Mouse (Mus musculus) thymus, adult 18-20 months (tissue): ENCODE measurements around the gene Acadvl.

Source experiments
- DNase-seq, 2 experiments: peaks; one replicate each; pipeline ENCODE4 v3.0.0; 2022; ENCODE audit warnings: mixed read lengths in 2 of 2

Gene Acadvl

DNA sequence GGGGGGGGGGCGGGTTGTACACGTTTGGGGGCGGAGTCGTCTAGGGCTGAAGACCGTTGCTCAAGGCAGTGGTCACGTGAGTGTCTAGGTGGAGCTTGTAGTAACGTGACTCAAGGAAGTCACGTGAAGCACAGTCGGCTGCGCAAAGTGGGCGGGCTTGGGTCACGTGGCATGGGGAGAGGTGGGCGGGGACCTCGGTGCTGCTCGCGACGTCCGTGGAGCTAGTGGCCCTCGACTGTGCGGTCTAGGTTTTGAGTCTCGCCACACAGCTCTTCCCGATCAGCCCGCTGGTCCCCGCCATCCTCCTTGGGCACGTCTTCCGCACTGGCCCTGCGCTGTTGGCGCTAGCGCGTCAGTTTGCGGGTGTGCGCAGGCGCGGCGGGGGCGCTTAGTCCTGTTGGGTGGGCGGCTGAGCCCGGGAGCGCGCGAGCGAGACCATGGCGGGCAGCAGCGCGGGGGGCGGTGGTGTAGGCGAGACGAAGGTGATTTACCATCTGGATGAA, 14.8 kb downstream of the Acadvl start, which contains the start of gene Dvl2:
Gene Dvl2 (plus strand): TSS at position 200 of the 503 bp plus-strand sequence.
- DNase-seq: peak; percentile 85 to 89

DNA sequence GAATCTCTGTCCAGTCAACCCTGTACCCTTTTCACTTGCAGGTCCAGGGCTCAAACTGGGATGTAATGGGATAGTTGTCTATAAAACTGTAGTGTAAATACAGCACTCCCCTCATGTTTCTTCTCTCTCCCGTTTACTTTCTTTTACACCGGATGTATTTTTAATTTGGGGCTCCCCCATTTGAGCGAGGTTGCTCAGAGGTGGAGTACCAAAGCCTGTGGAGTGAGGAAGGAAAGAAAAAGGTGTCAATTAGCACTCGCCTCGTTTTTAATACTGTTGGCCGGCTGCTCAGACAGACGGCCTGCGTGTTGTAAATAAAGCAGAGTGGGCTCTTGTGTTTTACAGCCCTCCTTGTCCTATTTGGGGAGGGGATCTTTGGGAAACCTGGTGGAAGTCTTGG, 15.5 kb downstream of the Acadvl start:
- no peak for DNase-seq

DNA sequence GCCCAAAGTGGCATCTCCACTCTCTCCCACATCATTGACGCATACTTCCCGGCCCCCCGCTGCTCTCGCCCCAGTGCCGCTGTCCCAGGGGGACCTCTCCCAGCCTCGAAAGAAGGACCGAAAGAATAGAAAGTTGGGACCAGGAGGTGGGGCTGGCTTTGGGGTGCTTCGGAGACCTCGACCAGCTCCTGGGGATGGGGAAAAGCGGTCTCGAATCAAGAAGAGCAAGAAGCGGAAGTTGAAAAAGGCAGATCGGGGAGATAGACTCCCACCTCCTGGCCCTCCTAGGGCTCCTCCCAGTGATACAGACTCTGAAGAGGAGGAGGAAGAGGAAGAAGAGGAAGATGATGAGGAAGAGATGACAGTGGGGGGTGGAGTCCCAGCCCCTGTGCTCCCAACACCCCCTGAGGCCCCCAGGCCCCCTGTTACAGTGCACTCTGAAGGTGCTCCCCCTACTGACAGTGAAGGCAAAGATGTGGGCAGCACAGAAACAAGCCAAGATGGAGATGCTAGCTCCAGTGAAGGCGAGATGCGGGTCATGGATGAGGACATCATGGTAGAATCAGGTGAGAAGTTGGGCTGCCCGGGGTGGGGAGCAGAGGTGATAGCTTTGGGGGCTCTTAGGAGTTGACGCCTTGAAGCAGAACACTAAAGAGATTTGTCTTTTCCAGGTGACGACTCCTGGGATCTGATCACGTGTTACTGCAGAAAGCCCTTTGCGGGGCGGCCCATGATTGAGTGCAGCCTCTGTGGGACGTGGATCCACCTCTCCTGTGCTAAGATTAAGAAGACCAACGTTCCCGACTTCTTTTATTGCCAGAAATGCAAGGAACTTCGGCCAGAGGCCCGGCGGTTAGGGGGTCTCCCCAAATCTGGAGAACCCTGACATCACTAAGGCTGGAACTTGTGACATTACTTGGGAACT, 16.4 kb downstream of the Acadvl start:
- DNase-seq: peak in 1 of 2 experiments; percentile 39

DNA sequence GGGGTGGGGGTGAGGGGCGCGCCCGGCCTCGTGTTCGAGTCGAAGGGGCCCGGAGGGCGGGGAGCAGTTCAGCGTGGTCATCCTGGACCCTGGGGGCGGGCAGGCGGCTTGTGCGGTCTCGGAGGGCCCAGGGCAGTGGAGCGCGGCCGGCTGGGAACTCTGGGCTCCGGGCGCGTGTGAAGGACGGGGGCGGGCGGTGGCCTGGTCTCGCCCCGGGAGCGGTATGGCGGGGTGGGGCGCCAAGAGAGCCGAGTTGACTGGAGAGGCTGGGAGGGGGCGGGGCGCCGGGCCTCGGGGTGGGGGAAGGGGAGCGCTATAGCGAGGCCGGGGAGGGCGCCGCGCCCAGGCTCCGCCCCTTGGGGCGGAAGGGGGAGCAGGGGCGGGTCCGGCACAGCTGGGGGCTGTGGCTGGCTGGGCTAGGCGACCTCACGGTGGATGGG, 18.1 kb downstream of the Acadvl start:
- peak; percentile 82 to 87 for DNase-seq

DNA sequence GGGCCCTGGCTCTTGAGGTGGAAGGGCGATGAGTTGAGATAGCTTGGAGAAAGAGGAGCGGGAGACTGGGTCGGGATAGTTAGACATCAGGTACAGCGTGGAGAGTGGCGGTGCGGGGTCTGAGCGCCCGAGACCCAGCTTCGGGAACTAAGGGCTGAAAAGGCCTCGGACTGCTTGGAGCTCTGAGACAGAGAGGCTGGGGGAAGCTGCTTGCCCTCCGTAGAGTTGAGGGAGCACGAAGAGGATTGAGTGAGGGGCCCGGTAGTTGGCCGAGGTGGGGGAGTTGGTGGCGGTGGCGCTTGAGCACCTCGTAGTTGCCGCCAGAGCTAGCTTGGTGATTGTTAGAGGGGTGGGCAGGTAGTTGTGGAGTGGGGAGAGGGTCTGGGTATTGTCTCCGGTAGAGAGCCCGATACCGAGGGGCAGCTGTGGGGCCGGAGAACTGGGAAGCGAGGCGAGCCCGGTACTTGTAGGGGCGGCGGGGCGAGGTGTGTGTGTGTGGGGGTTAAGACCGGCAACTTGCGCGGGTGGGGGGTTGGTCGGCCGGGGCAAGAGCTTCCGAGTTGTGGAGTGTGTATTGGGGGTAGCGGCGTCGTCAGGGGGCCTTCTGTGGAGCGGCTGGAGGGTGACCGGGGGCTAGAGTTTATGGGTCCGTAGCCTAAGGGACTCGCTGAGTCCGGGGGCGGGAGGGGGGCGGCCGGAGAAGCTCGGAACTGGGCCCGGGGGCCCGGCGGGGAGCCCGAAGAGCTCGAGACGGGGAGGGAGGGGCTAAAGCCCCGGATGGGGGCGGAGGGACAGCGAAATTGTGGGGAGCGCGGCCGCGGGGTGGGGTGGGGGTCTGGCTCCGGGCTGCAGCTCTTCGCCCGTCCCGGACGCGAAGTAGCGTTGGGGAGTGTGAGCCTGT, 18.8 kb downstream of the Acadvl start:
- peak; percentile 54 to 64 for DNase-seq

DNA sequence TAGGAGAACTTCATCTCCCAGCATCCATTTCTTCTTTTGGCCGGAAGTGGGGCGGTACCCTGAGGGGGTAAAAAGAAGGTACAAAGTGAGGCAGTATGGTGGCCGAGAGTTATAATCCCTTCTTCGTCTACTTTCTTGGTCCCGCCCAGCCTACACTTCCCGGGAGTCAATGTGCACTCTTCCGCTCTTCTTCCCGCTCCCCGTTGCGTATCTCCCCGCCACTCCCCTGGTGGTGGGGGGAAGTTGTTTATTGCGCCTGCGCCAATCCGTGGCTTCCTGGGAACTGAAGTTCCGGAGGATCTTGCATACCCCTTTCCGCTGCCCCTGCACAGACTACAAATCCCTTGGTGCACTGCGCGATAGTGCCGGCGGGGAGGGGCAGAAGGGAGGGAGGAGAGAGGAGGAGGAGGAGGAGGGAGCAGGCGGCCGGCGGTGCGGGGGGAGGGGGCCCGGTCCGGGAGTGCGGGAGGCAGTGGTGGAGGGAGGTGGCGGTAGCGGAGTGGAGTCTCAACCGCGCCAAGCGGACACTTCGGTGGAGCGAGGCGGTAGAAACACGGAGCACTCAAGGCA, 19.7 kb downstream of the Acadvl start, which contains the start of gene Phf23:
Gene Phf23 (plus strand): TSS at position 387 of the 570 bp plus-strand sequence.
- peak; percentile 98 to 99 for DNase-seq

DNA sequence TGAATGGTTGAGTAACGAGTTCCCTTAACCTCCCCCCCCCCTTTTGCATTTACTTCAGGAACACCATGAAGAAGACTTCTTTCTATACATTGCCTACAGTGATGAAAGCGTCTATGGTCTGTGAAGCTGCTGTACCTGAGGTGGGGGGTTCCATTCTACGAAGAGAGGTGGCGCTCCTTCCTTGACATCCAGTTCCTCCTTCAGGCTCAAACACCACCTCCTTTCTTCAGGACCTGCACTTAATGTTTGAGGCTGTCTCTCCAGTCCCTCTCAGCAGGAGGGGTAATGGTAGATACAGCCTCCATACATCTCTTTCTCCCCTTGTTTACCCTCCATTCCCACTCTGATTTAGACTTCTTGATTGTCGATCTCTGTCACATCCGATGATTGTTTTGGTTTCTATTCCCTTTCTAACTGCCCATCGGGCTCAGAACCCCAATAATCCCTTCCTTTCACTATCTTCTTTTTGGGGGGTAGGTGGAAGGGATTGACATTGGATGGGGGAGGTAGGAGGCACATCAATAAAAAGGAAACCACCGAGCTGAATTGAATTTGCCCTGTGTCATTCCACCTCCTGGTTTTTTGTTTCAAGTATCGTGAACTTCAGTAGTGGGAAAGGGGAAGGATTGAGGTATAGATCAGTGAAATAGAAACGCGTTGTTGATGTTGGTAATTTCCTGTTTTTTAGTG, 20.7 kb downstream of the Acadvl start:
- peak in 1 of 2 experiments; percentile 19 for DNase-seq

DNA sequence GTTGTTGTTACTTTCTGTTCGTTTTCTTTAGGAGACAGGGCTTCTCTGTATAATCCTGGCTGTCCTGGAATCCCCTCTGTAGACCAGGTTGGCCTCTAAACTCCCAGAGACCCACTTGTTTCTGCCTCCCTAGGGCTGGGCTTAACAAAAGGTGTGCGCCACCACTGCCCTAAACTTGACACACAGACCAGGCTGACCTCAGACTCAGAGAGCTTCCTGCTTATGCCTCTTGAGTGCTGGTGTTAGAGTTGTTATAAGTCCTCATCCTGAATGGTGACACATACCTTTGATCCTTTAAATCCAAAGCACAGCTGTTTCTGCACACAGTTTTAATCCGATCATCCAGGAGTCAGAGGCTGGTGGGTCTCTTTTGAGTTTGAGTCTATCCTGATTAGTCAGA, 22.3 kb downstream of the Acadvl start:
- DNase-seq: no peak

DNA sequence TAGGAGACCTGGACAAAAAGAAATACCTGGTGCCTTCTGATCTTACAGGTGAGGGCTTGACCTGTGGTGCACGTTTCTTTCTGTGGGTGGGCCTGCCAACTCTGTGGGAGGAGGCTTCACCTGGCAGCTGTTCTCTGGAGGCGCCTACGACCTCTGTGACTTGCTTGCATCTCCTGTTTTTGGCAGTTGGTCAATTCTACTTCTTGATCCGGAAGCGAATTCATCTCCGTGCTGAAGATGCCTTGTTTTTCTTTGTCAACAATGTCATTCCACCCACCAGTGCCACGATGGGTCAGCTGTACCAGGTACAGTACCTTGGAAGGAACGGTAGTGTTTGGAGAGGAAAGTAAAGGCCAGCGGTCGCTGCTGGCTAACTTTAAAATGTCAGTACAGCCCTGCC, 22.8 kb downstream of the Acadvl start:
- DNase-seq: peak in 1 of 2 experiments; percentile 18

DNA sequence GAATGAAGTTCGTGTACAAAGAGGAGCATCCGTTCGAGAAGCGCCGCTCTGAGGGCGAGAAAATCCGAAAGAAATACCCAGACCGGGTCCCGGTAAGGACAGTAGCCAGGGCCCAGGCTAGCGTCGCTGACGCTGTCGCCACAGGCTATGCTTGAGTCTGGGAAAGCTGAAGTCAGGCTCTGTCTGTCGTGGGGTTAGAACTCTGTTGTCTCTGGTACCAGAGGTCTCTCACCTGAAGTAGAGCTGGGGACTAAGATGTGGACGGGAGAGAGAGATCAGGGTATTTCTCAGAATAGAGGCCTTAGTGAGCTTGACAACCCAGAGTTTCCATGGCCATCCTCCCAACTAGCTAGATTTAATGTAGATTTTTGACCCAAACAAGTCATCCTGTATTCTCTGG, 23.5 kb downstream of the Acadvl start:
- no peak for DNase-seq

DNA sequence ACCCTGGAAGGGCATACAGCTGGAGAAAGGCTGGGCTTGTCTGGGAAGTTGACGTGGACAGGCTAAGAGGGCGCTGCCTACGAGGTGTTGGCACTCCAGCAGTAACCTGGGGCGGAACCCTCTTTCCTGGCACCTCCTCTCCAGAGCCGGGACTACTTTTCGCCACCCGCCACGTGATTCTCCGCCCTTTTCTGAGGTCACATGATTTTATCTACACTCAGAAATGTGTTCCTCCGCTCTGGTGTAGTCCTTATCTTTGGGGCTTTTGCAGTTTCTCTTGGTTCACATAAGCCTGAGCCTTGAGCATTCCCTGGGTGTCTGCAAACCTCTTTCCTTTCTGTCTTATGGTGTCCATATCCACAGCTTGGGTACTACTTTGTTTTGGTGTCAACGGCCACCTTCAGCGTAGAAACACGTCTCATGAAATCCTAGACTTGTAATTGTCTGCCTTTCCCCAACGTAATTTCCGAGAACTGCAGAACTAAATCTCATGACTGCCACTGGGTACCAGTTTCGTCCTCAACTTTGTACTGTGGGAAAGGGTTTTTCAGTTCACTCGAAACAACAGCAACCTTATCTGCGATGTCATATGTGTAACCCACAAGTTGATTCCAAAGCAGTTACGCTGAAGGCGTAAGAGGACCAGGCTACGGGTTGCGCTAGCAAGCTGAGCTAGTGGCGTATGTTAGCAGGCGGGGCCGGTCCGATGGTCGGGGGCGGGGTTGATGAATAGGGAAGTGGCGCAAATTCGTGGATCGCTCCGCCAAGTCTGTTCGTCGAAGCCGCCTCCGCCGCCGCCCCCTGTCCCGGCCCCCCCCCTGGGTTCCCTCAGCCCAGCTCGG, 24.1 kb downstream of the Acadvl start, which contains the start of gene Gabarap:
Gene Gabarap (plus strand): TSS at position 294 of the 842 bp plus-strand sequence.
- peak; percentile 88 to 90 for DNase-seq

DNA sequence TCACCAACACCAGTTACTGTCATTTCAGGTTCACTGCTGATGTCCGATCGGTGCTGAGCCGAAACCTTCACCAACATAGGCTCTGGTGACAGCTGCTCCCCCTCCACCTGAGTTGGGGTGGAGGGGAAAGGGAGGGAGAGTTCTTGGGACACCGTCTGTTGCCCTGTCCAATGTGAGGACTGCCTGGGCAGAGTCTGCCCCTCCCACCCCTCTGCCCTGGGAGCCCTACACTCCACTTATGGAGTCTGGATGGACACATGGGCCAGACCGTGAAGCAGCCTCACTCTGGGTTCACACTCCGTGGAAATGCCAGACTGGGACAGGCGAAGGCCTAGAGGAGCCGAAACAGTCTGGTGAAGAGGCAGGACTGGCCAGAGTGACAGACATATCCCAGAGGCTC, 25.3 kb downstream of the Acadvl start:
- peak in 1 of 2 experiments; percentile 9 for DNase-seq

DNA sequence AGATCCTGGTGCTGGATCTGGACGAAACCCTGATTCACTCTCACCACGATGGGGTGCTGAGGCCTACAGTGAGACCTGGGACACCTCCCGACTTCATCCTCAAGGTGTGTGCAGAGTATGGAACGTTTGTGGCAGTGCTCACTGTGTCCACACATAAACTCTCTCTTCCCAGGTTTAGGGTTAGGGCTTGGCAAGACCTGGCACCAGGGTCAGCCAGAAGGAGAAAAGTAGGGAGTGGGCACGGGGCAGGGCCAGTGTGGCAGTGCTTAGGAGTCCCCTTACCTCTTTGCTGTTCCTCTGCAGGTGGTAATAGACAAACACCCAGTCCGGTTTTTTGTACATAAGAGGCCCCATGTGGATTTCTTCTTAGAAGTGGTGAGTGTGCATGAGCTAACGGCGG, 30.8 kb downstream of the Acadvl start:
- no peak for DNase-seq

DNA sequence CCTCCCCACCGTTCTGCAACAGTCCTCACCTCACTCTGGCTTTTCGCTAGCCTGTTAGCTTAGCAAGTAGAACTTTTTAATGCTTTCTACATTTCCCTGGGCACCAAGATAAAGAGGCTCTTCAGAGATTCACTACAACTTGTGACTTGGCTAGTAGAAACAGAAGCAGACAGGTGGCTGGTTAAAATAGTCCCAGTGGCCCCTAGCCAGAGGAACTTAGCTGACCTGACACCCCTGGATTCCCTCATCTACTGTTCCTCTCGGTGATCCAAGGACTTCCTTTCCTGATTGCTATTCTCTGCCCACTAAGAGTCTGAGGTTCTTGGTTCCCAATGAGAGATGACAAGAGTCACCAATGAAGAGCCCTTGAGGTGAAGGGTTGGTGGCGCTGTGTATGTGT, 31.8 kb downstream of the Acadvl start:
- DNase-seq: no peak

DNA sequence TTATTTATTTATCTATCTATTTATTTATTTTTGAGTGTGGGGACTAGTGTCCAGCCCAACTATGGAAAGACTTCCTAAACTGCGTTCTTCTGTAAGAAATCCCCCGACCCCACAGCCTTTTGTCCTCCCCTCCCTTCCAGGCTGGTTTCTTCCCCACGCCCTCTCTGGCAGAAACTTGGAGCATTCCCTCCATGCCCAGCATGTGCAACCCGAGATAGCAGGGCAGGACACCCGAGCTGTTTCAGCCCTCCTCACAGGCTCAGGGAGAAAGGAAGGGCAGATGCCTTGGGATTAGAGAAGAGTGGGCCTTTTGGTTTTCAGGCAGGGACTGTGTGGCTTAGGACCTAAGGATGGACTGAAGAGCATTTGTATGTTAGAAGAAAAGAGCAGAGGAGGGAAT, 32.3 kb downstream of the Acadvl start:
- no peak for DNase-seq

DNA sequence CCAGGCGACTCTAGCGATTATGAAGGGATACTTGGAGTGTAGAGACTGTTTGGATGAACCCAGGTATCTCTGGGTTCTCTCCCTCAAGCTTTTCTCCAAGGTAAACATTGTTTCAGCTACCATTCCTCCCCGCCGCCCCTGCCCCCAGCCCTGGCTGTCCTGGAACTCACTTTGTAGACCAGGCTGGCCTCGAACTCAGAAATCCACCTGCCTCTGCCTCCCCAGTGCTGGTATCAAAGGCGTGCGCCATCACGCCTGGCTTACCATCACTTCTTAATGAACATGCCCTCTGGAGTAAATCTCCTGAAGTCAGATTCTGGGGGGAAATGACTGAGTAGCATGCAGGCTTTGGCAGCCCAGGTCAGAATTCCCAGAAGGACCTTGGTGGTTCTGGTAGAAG, 33.0 kb downstream of the Acadvl start, which contains the start of gene Elp5:
Gene Elp5 (minus strand): TSS at position 293 of the 400 bp plus-strand sequence.
- no peak for DNase-seq

DNA sequence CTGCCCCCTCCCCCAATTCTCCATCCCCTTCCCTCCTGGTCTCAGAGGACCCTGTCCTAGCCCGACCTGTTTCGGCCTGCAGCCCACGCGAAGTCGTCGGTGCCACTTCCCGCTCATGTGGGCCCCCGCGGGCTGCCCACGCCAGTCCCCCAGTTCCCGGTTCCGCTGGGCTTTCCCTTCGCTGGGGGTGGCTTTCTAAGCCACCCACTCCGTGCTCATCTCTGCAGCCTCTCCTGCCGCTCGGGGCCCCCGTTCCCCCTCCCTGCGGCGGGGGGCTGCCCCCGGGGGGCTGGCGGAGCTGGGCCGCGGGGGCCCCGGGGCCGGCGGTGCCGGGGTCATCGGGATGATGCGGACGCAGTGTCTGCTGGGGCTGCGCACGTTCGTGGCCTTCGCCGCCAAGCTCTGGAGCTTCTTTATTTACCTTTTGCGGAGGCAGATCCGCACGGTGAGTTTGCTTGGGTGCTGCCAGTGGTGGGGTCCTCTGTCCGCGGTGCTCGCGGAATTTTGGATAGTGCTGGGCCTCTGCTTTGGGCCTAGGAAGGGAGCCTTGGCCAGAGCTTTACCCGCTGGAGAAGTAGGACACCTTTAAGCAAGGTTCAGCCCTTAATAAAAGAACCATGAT, 34.0 kb downstream of the Acadvl start, which contains the start of gene Ctdnep1:
Gene Ctdnep1 (plus strand): TSS at position 16 of the 622 bp plus-strand sequence.
- no peak for DNase-seq

DNA sequence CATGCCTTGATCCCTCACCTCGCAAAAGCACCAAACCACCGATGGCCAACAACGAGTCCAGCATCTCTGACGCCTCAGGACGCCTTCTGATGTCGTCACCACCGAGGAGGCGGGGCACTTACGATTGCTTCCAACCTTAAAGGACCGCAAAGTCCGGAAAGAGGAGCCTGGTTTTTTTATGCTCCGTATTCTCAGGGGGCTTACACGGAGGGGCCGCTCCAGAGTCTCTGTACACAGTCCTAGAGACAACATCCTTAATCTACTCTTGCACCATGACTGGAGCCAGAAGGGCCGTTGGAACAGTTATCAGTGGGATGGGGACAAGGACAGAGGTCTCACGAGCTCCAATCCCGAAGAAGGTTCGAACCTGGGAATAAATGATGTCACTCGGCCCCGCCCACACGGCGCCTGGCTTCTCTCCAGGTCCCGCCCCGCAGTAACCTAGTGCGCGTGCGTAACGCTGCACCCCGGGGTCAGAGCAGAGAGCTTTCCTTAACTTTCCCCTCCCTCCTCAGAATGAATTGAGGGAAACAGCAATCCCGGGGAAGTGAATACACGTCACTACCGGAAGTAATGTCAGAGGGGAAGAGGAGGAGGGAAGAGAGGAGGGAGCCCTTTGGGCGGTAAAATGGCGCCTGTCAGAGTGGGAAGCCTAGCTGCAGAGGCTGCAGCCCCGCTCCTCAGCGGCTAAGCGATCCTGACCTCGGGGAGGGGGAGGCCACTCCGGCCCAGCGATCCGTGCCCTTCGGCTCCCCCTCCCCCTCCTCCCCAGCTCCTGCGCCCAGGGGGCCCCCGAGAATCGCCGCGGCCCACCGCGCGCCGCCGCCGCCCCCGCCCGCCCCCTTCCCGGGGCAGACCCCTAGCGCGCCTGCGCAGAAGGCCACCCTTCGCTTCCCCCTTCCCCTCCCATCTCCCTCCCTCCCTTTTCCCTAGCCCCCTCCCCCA, 34.7 kb downstream of the Acadvl start:
- DNase-seq: peak; percentile 83 to 90

DNA sequence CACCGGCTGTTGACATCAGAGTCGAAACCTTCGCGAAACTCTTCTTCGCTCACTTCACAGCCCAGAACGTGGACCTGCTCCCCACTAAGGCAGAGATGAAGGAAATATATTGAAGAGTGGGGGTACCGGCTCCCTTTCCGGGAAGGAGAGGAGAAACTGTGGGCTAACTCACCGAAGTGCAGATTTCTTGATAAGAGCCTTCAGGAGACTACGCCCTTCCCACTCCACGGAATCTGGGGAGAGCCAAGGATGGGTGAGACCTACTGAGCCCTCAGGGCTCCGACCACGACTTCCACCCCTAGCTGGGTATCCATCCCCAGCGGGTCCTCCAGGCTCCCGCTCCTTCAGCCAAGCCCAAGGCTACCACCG, 35.4 kb downstream of the Acadvl start:
- DNase-seq: no peak
